8 mouse cellular contexts compared by ENCODE assay signal in genomic region chr11:30268648-30269375, GRCm38 (mm10). TPM values are rescaled to one million over a fixed set of nuclear protein-coding genes. Genes with fewer than 3 reads are reported as not detected.
DNase-seq lines count a peak whose midpoint lies in the region; ATAC-seq lines count a peak whose summit lies in the region.

No protein-coding gene starts in this region.

- peak; percentile 48 for ATAC-seq in midbrain, embryonic 15.5 days (replicated peaks)

- peak overlapping the region; percentile 89 for H3K4me3 ChIP-seq in heart, embryonic 10.5 days
- peak overlapping the region; percentile 75 for H3K4me3 ChIP-seq in midbrain, embryonic 15.5 days

- peaks cover 17% of the 10 kb centered on the region for H3K4me1 ChIP-seq in heart, embryonic 10.5 days
- peaks cover 29% of the 10 kb centered on the region for H3K4me1 ChIP-seq in midbrain, embryonic 15.5 days

- no peaks in the 10 kb centered on the region for H3K36me3 ChIP-seq in heart, embryonic 10.5 days
- H3K36me3 ChIP-seq in midbrain, embryonic 15.5 days (replicated peaks): no peaks in the 10 kb centered on the region

- H3K4me2 ChIP-seq in midbrain, embryonic 15.5 days: peak overlapping the region; percentile 50

- WGBS in heart, embryonic 10.5 days: 2% methylated on average over 15 of the region's 15 CpGs
- WGBS in midbrain, embryonic 15.5 days: 4% methylated on average over 15 of the region's 15 CpGs

- H3K27me3 ChIP-seq in heart, embryonic 10.5 days (ENCODE audit: insufficient read depth, poor library complexity, severe bottlenecking): no peaks in the 10 kb centered on the region
- H3K27me3 ChIP-seq in midbrain, embryonic 15.5 days (replicated peaks): no peaks in the 10 kb centered on the region

- H3K9ac ChIP-seq in midbrain, embryonic 15.5 days: peak overlapping the region; percentile 91

- intact Hi-C loops in heart, postnatal 14 days (cut with DNase I): loop anchor here (2.0 to 5.0 kb wide), 5 partner anchors 96 to 386 kb away; partner anchors contain the start of gene 4930505A04Rik

- no peaks in the 10 kb centered on the region for H3K9me3 ChIP-seq in heart, embryonic 10.5 days
- H3K9me3 ChIP-seq in midbrain, embryonic 15.5 days: no peaks in the 10 kb centered on the region

- H3K27ac ChIP-seq in heart, embryonic 10.5 days: peak overlapping the region; percentile 97
- peak overlapping the region; percentile 85 for H3K27ac ChIP-seq in midbrain, embryonic 15.5 days

- DNase-seq in heart, embryonic 10.5 days (ENCODE audit: low spot score): no peak
- DNase-seq in heart, postnatal 14 days: no peak
- DNase-seq in NIH3T3 (ENCODE audit: low read depth): peak; percentile 66
- peak; percentile 33 for DNase-seq in forelimb bud, embryonic 11.5 days (ENCODE audit: low read depth, low spot score)
- DNase-seq in kidney, postnatal 10 days: peak; percentile 49
- no peak for DNase-seq in spleen, postnatal 14 days (ENCODE audit: low spot score in 2 of 2)
- no peak for DNase-seq in layer of hippocampus, postnatal 25 days (ENCODE audit: extremely low spot score in 1 of 2, low spot score in 1 of 2)

RNA-seq across cellular contexts. Expression of gene Sptbn1, which starts 0.8 kb away (rescaled TPM):
- polyA plus RNA-seq in heart, embryonic 10.5 days (2016; fragmentation: Nextera tagmentation; extraction: Ambion mirVana): 115 and 137 TPM in 2 replicates
- 100 to 1,000 TPM; 509 to 527 TPM for total RNA-seq in heart, postnatal 14 days (2021)
- 175 and 176 TPM in 2 replicates for polyA plus RNA-seq in midbrain, embryonic 15.5 days (2015; fragmentation: Nextera tagmentation; extraction: Ambion mirVana)
- total RNA-seq in layer of hippocampus, postnatal 25 days (2021): 100 to 1,000 TPM; 558 to 629 TPM

Comparison
In these comparisons a context has a peak if more than half of its experiments do, and no peak if none do; other contexts are left out.
1. DNase-seq: peak in NIH3T3 (single experiment), forelimb bud, embryonic 11.5 days (single experiment) and kidney, postnatal 10 days (single experiment); none in heart, embryonic 10.5 days (single experiment), heart, postnatal 14 days (0 of 2), spleen, postnatal 14 days (0 of 2) and layer of hippocampus, postnatal 25 days (0 of 2).